Mouse (Mus musculus): Measurements from ENCODE around the gene Gins3. TPM values are rescaled to one million over a fixed set of nuclear protein-coding genes. Genes with fewer than 3 reads are reported as not detected.
"Not testable (repeated sequence)": the region's sequence is repeated elsewhere in the genome, so short reads cannot be mapped to it uniquely, and the experiment has no call there.

Gene Gins3
- polyA plus RNA-seq, 1 experiment = 0.61 TPM

DNA sequence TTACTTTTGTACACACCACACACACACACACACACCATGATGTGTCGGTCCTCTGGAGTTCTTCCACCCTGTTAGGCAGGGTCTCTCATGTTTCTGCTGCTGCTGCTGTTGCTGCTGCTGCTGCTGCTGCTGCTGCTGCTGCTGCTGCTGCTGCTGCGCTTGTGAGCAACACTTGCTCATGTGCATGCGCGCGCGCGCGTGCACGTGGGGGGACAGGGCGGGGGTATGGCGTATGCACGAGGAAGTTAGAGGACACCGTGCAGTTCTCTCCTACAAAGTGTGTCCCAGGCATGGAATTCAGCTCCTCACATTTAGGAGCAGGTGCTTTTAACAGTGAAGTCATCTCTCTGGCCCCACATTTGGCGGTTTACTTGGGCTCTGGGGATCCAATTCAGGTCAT lies 38.1 kb upstream of the Gins3 start:
- H3K27me3 ChIP-seq (ENCODE audit: control insufficient read depth, insufficient read depth, low read length) = no peaks in the 10 kb centered on the region
- WGBS = 79% methylated on average over 14 of the region's 14 CpGs
- H3K4me3 ChIP-seq (ENCODE audit: low read depth, low read length) = no peak overlapping the region
- no peak overlapping the region for H3K27ac ChIP-seq (ENCODE audit: insufficient read depth, low read depth, low read length)
- H3K4me1 ChIP-seq (ENCODE audit: control insufficient read depth, insufficient read depth, insufficient read length, low read length) = no peaks in the 10 kb centered on the region
- H3K36me3 ChIP-seq (ENCODE audit: control insufficient read depth, insufficient read depth, low read length) = no peaks in the 10 kb centered on the region
- TF ChIP-seq POLR2A (IDR thresholded peaks at IDR 0.05; ENCODE audit: low read depth, low read length) (no peak), CTCF (IDR thresholded peaks at IDR 0.05; ENCODE audit: extremely low read depth, insufficient read length, insufficient replicate concordance, low read depth, low read length) (no peak)

GRCm38 (mm10) chr8:95596841-95597241 lies 36.4 kb upstream of the Gins3 start:
- Histone ChIP-seq H3K27me3 (ENCODE audit: control insufficient read depth, insufficient read depth, low read length) (no peaks in the 10 kb centered on the region), H3K27ac (ENCODE audit: insufficient read depth, low read depth, low read length) (no peak overlapping the region), H3K4me1 (ENCODE audit: control insufficient read depth, insufficient read depth, insufficient read length, low read length) (no peaks in the 10 kb centered on the region), H3K36me3 (ENCODE audit: control insufficient read depth, insufficient read depth, low read length) (no peaks in the 10 kb centered on the region), H3K4me3 (ENCODE audit: low read depth, low read length) (no peak overlapping the region)
- WGBS = 22% methylated on average over 4 of the region's 4 CpGs
- TF ChIP-seq CTCF (IDR thresholded peaks at IDR 0.05; ENCODE audit: extremely low read depth, insufficient read length, insufficient replicate concordance, low read depth, low read length) (no peak), POLR2A (IDR thresholded peaks at IDR 0.05; ENCODE audit: low read depth, low read length) (no peak)

- Histone ChIP-seq H3K27me3 (ENCODE audit: control insufficient read depth, insufficient read depth, low read length) (no peaks in the 10 kb centered on the region), H3K4me3 (ENCODE audit: low read depth, low read length) (no peak overlapping the region), H3K36me3 (ENCODE audit: control insufficient read depth, insufficient read depth, low read length) (no peaks in the 10 kb centered on the region), H3K4me1 (ENCODE audit: control insufficient read depth, insufficient read depth, insufficient read length, low read length) (no peaks in the 10 kb centered on the region), H3K27ac (ENCODE audit: insufficient read depth, low read depth, low read length) (no peak overlapping the region)
- TF ChIP-seq POLR2A (IDR thresholded peaks at IDR 0.05; ENCODE audit: low read depth, low read length) = no peak
- peak; percentile 53; the same call in 1 of the 2 replicates for TF ChIP-seq CTCF (IDR thresholded peaks at IDR 0.05; ENCODE audit: extremely low read depth, insufficient read length, insufficient replicate concordance, low read depth, low read length)
- 14% methylated on average over 11 of the region's 11 CpGs for WGBS
Observed at GRCm38 (mm10) chr8:95599861-95600260, 33.4 kb upstream of the Gins3 start.

DNA sequence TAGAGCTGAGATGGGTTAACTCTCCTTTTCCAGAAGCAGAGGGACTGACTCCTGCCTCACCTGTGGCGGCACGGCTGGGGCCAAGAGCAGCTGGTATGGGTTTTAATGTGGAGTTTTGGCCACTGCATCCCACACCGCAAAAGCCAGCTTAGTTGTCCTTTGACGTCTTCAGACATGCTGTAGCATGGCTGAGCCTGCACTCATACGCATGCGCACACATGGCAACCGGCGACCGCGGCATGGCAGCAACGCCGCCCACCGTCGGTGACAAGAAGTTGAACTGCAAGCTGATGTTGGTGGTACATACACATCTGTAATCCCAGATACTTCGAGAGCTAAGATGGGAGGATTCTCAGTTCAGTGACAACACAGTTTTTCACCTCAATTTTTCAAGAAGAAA lies 31.9 kb upstream of the Gins3 start:
- H3K36me3 ChIP-seq (ENCODE audit: control insufficient read depth, insufficient read depth, low read length) = no peaks in the 10 kb centered on the region
- H3K4me1 ChIP-seq (ENCODE audit: control insufficient read depth, insufficient read depth, insufficient read length, low read length) = no peaks in the 10 kb centered on the region
- no peak overlapping the region for H3K4me3 ChIP-seq (ENCODE audit: low read depth, low read length)
- WGBS = 68% methylated on average over 15 of the region's 15 CpGs
- no peaks in the 10 kb centered on the region for H3K27me3 ChIP-seq (ENCODE audit: control insufficient read depth, insufficient read depth, low read length)
- no peak for TF ChIP-seq POLR2A (IDR thresholded peaks at IDR 0.05; ENCODE audit: low read depth, low read length)
- H3K27ac ChIP-seq (ENCODE audit: insufficient read depth, low read depth, low read length) = no peak overlapping the region

DNA sequence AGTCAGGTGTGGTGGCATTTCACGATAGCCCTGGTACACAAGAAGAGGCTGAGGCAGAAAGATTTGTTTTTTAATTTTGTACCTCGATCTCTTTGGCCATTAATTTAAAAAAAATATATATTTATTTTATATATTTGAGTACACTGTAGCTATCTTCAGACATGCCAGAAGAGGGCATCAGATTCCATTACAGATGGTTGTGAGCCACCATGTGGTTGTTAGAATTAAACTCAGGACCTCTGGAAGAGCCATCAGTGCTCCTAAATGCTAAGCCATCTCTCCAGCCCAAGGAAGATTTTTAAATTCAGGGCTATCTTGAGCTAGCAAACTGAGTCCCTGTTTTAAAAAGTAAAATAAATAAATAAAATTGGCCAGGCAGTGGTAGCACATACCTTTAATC lies 31.1 kb upstream of the Gins3 start:
- no peaks in the 10 kb centered on the region for H3K36me3 ChIP-seq (ENCODE audit: control insufficient read depth, insufficient read depth, low read length)
- H3K27ac ChIP-seq (ENCODE audit: insufficient read depth, low read depth, low read length) = no peak overlapping the region
- no peak overlapping the region for H3K4me3 ChIP-seq (ENCODE audit: low read depth, low read length)
- no peak for TF ChIP-seq POLR2A (IDR thresholded peaks at IDR 0.05; ENCODE audit: low read depth, low read length)
- TF ChIP-seq CTCF (IDR thresholded peaks at IDR 0.05; ENCODE audit: extremely low read depth, insufficient read length, insufficient replicate concordance, low read depth, low read length) = no peak
- H3K4me1 ChIP-seq (ENCODE audit: control insufficient read depth, insufficient read depth, insufficient read length, low read length) = no peaks in the 10 kb centered on the region
- H3K27me3 ChIP-seq (ENCODE audit: control insufficient read depth, insufficient read depth, low read length) = no peaks in the 10 kb centered on the region
- 66% methylated on average over 2 of the region's 2 CpGs for WGBS

DNA sequence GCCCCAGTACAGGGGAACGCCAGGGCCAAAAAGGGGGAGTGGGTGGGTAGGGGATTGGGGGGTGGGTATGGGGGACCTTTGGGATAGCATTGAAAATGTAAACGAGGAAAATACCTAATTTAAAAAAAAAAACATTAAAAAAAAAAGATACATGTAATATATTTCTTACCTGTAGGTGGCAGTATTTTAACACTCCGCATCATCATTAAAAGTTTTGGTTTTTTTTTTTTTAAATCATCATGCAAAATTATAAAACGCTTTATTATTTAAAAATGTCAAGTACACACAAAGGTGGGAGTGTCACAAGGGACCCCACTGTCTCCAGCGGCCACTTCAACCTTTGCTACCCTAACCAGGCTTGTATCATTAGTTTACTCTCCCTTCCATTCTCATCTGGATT lies 26.7 kb upstream of the Gins3 start:
- H3K27ac ChIP-seq (ENCODE audit: insufficient read depth, low read depth, low read length); H3K27me3 ChIP-seq (ENCODE audit: control insufficient read depth, insufficient read depth, low read length); H3K36me3 ChIP-seq (ENCODE audit: control insufficient read depth, insufficient read depth, low read length); H3K4me3 ChIP-seq (ENCODE audit: low read depth, low read length); H3K4me1 ChIP-seq (ENCODE audit: control insufficient read depth, insufficient read depth, insufficient read length, low read length): not testable (repeated sequence)
- WGBS = 13% methylated on average over 4 of the region's 5 CpGs
- TF ChIP-seq CTCF (IDR thresholded peaks at IDR 0.05; ENCODE audit: extremely low read depth, insufficient read length, insufficient replicate concordance, low read depth, low read length) = peak; percentile 29; the same call in 1 of the 2 replicates

GRCm38 (mm10) chr8:95607210-95607609 lies 26.0 kb upstream of the Gins3 start:
- H3K27me3 ChIP-seq (ENCODE audit: control insufficient read depth, insufficient read depth, low read length) = no peaks in the 10 kb centered on the region
- H3K27ac ChIP-seq (ENCODE audit: insufficient read depth, low read depth, low read length) = no peak overlapping the region
- H3K4me1 ChIP-seq (ENCODE audit: control insufficient read depth, insufficient read depth, insufficient read length, low read length) = no peaks in the 10 kb centered on the region
- H3K36me3 ChIP-seq (ENCODE audit: control insufficient read depth, insufficient read depth, low read length) = no peaks in the 10 kb centered on the region
- no peak overlapping the region for H3K4me3 ChIP-seq (ENCODE audit: low read depth, low read length)
- WGBS = 58% methylated on average over 9 of the region's 9 CpGs
- no peak for TF ChIP-seq POLR2A (IDR thresholded peaks at IDR 0.05; ENCODE audit: low read depth, low read length)
- no peak for TF ChIP-seq CTCF (IDR thresholded peaks at IDR 0.05; ENCODE audit: extremely low read depth, insufficient read length, insufficient replicate concordance, low read depth, low read length)

GRCm38 (mm10) chr8:95609406-95609805 lies 23.8 kb upstream of the Gins3 start:
- TF ChIP-seq CTCF (IDR thresholded peaks at IDR 0.05; ENCODE audit: extremely low read depth, insufficient read length, insufficient replicate concordance, low read depth, low read length) (no peak), POLR2A (IDR thresholded peaks at IDR 0.05; ENCODE audit: low read depth, low read length) (no peak)
- H3K27ac ChIP-seq (ENCODE audit: insufficient read depth, low read depth, low read length) = no peak overlapping the region
- H3K36me3 ChIP-seq (ENCODE audit: control insufficient read depth, insufficient read depth, low read length) = no peaks in the 10 kb centered on the region
- H3K4me1 ChIP-seq (ENCODE audit: control insufficient read depth, insufficient read depth, insufficient read length, low read length) = no peaks in the 10 kb centered on the region
- WGBS = 74% methylated on average over 5 of the region's 5 CpGs
- no peaks in the 10 kb centered on the region for H3K27me3 ChIP-seq (ENCODE audit: control insufficient read depth, insufficient read depth, low read length)
- no peak overlapping the region for H3K4me3 ChIP-seq (ENCODE audit: low read depth, low read length)

All from small intestine, adult 2 months (tissue).